15 mouse cellular contexts compared by ENCODE assay signal in genomic region chr4:138469080-138469479, GRCm38 (mm10). TPM values are rescaled to one million over a fixed set of nuclear protein-coding genes. Genes with fewer than 3 reads are reported as not detected.
A peak's percentile ranks its signal among the peaks of the same experiment; 100 is the strongest.
DNase-seq lines count a peak whose midpoint lies in the region; ATAC-seq lines count a peak whose summit lies in the region.
"Had no signal": no experiment of that assay in that cellular context is flagged by ENCODE, and none has a peak within 500 bp of the region (broad histone marks: within the 10 kb centered on the region; RNA-seq: fewer than 3 reads in every experiment).

No protein-coding gene starts in this region.

- no peak overlapping the region for H3K4me3 ChIP-seq in embryonic facial prominence, embryonic 14.5 days (ENCODE audit: low read depth, low read length)
- H3K4me3 ChIP-seq in intestine, embryonic 15.5 days (replicated peaks): no peak overlapping the region
- H3K4me3 ChIP-seq: forebrain, embryonic 13.5 days; midbrain, embryonic 13.5 days had no signal

- no peak overlapping the region for H3K27ac ChIP-seq in embryonic facial prominence, embryonic 14.5 days (replicated peaks; ENCODE audit: low read depth, low read length)
- peak overlapping the region; percentile 48; the same call in 1 of the 2 replicates for H3K27ac ChIP-seq in intestine, embryonic 15.5 days
- H3K27ac ChIP-seq: forebrain, embryonic 13.5 days; midbrain, embryonic 13.5 days had no signal

- H3K9ac ChIP-seq in embryonic facial prominence, embryonic 14.5 days (ENCODE audit: low read depth, low read length): no peak overlapping the region
- no peak overlapping the region for H3K9ac ChIP-seq in intestine, embryonic 15.5 days
- H3K9ac ChIP-seq: forebrain, embryonic 13.5 days; midbrain, embryonic 13.5 days had no signal

- H3K9me3 ChIP-seq in embryonic facial prominence, embryonic 14.5 days (ENCODE audit: control insufficient read depth, low read length): no peaks in the 10 kb centered on the region
- no peaks in the 10 kb centered on the region for H3K9me3 ChIP-seq in intestine, embryonic 15.5 days
- H3K9me3 ChIP-seq: midbrain, embryonic 13.5 days had no signal

- peak; percentile 34 for DNase-seq in gastrocnemius, postnatal 10 days
- DNase-seq in gastrocnemius, adult 18-20 months (ENCODE audit: low spot score): no peak
- DNase-seq in left cerebral cortex, adult 9 months (ENCODE audit: low spot score in 2 of 2): peak; percentile 68 to 71
- DNase-seq in left cerebral cortex, adult 11 months (ENCODE audit: low spot score): no peak
- peak; percentile 62 for DNase-seq in embryonic facial prominence, embryonic 14.5 days (ENCODE audit: low spot score)
- no peak for DNase-seq in T-cell, adult 2 months (ENCODE audit: low spot score)
- no peak for DNase-seq in embryo, embryonic 10 days (ENCODE audit: low spot score)
- DNase-seq: adrenal gland, adult 2 months; cerebellum, adult 11 months; embryo, embryonic 11 days had no signal

- ATAC-seq in embryonic facial prominence, embryonic 14.5 days (ENCODE audit: low read depth): peak; percentile 60; the same call in 1 of the 2 replicates
- ATAC-seq in intestine, embryonic 15.5 days: peak; percentile 10; the same call in 1 of the 2 replicates
- ATAC-seq: forebrain, embryonic 13.5 days; inflammation-experienced regulatory T-cells, adult 6 months; midbrain, embryonic 13.5 days had no signal

- H3K27me3 ChIP-seq in embryonic facial prominence, embryonic 14.5 days (replicated peaks; ENCODE audit: control insufficient read depth, insufficient read depth, low read length): peaks cover 21% of the 10 kb centered on the region
- H3K27me3 ChIP-seq in intestine, embryonic 15.5 days (replicated peaks): no peaks in the 10 kb centered on the region

- H3K36me3 ChIP-seq in embryonic facial prominence, embryonic 14.5 days (ENCODE audit: control insufficient read depth, insufficient read depth, low read length): no peaks in the 10 kb centered on the region
- no peaks in the 10 kb centered on the region for H3K36me3 ChIP-seq in intestine, embryonic 15.5 days
- H3K36me3 ChIP-seq: midbrain, embryonic 13.5 days had no signal

- peaks cover 18% of the 10 kb centered on the region for H3K4me1 ChIP-seq in embryonic facial prominence, embryonic 14.5 days (ENCODE audit: control insufficient read depth, insufficient read depth, low read length)
- peaks cover 40% of the 10 kb centered on the region for H3K4me1 ChIP-seq in intestine, embryonic 15.5 days (replicated peaks)

- 6% methylated on average over 7 of the region's 7 CpGs for WGBS in embryonic facial prominence, embryonic 14.5 days
- 13% methylated on average over 7 of the region's 7 CpGs for WGBS in intestine, embryonic 15.5 days

- peak overlapping the region; percentile 18; the same call in 1 of the 2 replicates for H3K4me2 ChIP-seq in embryonic facial prominence, embryonic 14.5 days (ENCODE audit: low read depth, low read length)
- peak overlapping the region; percentile 39 for H3K4me2 ChIP-seq in intestine, embryonic 15.5 days (replicated peaks)
- H3K4me2 ChIP-seq: forebrain, embryonic 13.5 days; midbrain, embryonic 13.5 days had no signal

RNA-seq across cellular contexts. Expression of gene Camk2n1, which starts 15.0 kb away (rescaled TPM):
- total RNA-seq in gastrocnemius, postnatal 10 days (2021): 1 to 10 TPM; 5.9 to 7.2 TPM
- 1 to 10 TPM; 3.8 to 7.7 TPM for total RNA-seq in gastrocnemius, adult 18-20 months (2021)
- polyA plus RNA-seq in embryonic facial prominence, embryonic 14.5 days (2014; fragmentation: Nextera tagmentation; extraction: Ambion mirVana): 2.4 and 2.5 TPM in 2 replicates
- 4.8 and 5.5 TPM in 2 replicates for polyA plus RNA-seq in intestine, embryonic 15.5 days (2015; fragmentation: Nextera tagmentation; extraction: Ambion mirVana)
- total RNA-seq: MEL had no signal

RNA-seq across cellular contexts. Expression of gene Mul1, which starts 34.6 kb away (rescaled TPM):
- 10 to 100 TPM; 32.3 to 35.7 TPM for total RNA-seq in gastrocnemius, postnatal 10 days (2021)
- 10 to 100 TPM; 41.7 to 43.9 TPM for total RNA-seq in gastrocnemius, adult 18-20 months (2021)
- polyA plus RNA-seq in embryonic facial prominence, embryonic 14.5 days (2014; fragmentation: Nextera tagmentation; extraction: Ambion mirVana): 19.5 and 22.0 TPM in 2 replicates
- polyA plus RNA-seq in intestine, embryonic 15.5 days (2015; fragmentation: Nextera tagmentation; extraction: Ambion mirVana): 24.9 and 25.7 TPM in 2 replicates

Comparison
In these comparisons a context has a peak if more than half of its experiments do, and no peak if none do; other contexts are left out.
1. DNase-seq: peak in gastrocnemius, postnatal 10 days (single experiment), left cerebral cortex, adult 9 months (2 of 2) and embryonic facial prominence, embryonic 14.5 days (single experiment); none in gastrocnemius, adult 18-20 months (single experiment), left cerebral cortex, adult 11 months (single experiment), T-cell, adult 2 months (single experiment) and embryo, embryonic 10 days (single experiment).